Mouse (Mus musculus) MEL (cell line): ENCODE measurements around the gene Hist1h2be. TPM values are rescaled to one million over a fixed set of nuclear protein-coding genes. Genes with fewer than 3 reads are reported as not detected.
"Not testable (repeated sequence)": the region's sequence is repeated elsewhere in the genome, so short reads cannot be mapped to it uniquely, and the experiment has no call there.

Experiments
- DNase-seq: peaks from one replicate; pipeline ENCODE4 v3.0.0; 2011; ENCODE audit warnings: low read depth, low spot score
- H3K27ac ChIP-seq: 2 replicates; pipeline ENCODE4 v1.5.1; 2012; ENCODE audit warnings: low read depth, mild to moderate bottlenecking, control low read depth, low read length, moderate library complexity; ENCODE audit not compliant: control insufficient read depth
- H3K27me3 ChIP-seq, 2 experiments: fragments of 150-350 bp in 1 of 2; sonication (generic) in 1 of 2; 2 replicates each; pipeline ENCODE4 v1.6.1; 2012; ENCODE audit warnings: low read length in 2 of 2, mild to moderate bottlenecking in 2 of 2, improper control_type of control experiment in 1 of 2, moderate library complexity in 1 of 2; ENCODE audit not compliant: insufficient read depth in 2 of 2, control insufficient read depth in 1 of 2
- H3K36me3 ChIP-seq, 2 experiments: 2 replicates each; pipeline ENCODE4 v1.6.1; 2012 to 2014; ENCODE audit warnings: low read length in 2 of 2, improper control_type of control experiment in 1 of 2, inconsistent platforms in 1 of 2, mild to moderate bottlenecking in 1 of 2; ENCODE audit not compliant: insufficient read depth in 2 of 2, control insufficient read depth in 1 of 2
- H3K4me1 ChIP-seq, 2 experiments: fragments of 150-350 bp in 1 of 2; sonication (generic) in 1 of 2; 2 replicates each; pipeline ENCODE4 v1.6.1; 2012; ENCODE audit warnings: low read length in 2 of 2, improper control_type of control experiment in 1 of 2, mild to moderate bottlenecking in 1 of 2; ENCODE audit not compliant: insufficient read depth in 2 of 2, control insufficient read depth in 1 of 2
- H3K4me3 ChIP-seq, 2 experiments: fragments of 150-350 bp in 1 of 2; sonication (generic) in 1 of 2; 2 replicates each; pipeline ENCODE4 v1.5.1; 2012; ENCODE audit warnings: low read depth in 2 of 2, low read length in 2 of 2, mild to moderate bottlenecking in 2 of 2, moderate library complexity in 2 of 2, control low read depth in 1 of 2, improper control_type of control experiment in 1 of 2; ENCODE audit not compliant: control insufficient read depth in 1 of 2, insufficient read depth in 1 of 2
- H3K79me2 ChIP-seq: 2 replicates; pipeline ENCODE4 v1.6.1; 2012; ENCODE audit warnings: mild to moderate bottlenecking, low read length, moderate library complexity; ENCODE audit not compliant: control insufficient read depth, poor library complexity, insufficient read depth
- H3K9ac ChIP-seq: 2 replicates; pipeline ENCODE4 v1.6.1; 2012; ENCODE audit warnings: low read depth, mild to moderate bottlenecking, control low read depth, low read length, moderate library complexity; ENCODE audit not compliant: control insufficient read depth, poor library complexity, severe bottlenecking
- H3K9me3 ChIP-seq: fragments of 150-350 bp; sonication (generic); replicated peaks from 2 replicates; pipeline ENCODE4 v1.6.1; 2012; ENCODE audit warnings: mild to moderate bottlenecking, low read length, improper control_type of control experiment, moderate library complexity; ENCODE audit not compliant: insufficient read depth
- CHD1 ChIP-seq: IDR thresholded peaks from 2 replicates; pipeline ENCODE4 v1.6.1; 2012; ENCODE audit warnings: low read depth, mild to moderate bottlenecking, inconsistent platforms, low read length, improper control_type of control experiment
- CHD2 ChIP-seq: IDR thresholded peaks from 2 replicates; pipeline ENCODE4 v1.6.1; 2011; ENCODE audit warnings: low read length, improper control_type of control experiment
- E2F4 ChIP-seq: IDR thresholded peaks from 2 replicates; pipeline ENCODE4 v1.6.1; 2011; ENCODE audit warnings: low read depth, low read length, improper control_type of control experiment, borderline replicate concordance
- GATA1 ChIP-seq: IDR thresholded peaks from 2 replicates; pipeline ENCODE4 v1.6.1; 2011; ENCODE audit warnings: low read depth, low read length, improper control_type of control experiment
- JUND ChIP-seq: IDR thresholded peaks from 2 replicates; pipeline ENCODE4 v1.6.1; 2011; ENCODE audit warnings: low read depth, mild to moderate bottlenecking, improper control_type of control experiment, low read length
- KAT2A ChIP-seq: conservative IDR thresholded peaks from 2 replicates; pipeline ENCODE4 v1.6.1; 2012; ENCODE audit warnings: low read depth, low read length, improper control_type of control experiment, inconsistent platforms
- MAFK ChIP-seq: IDR thresholded peaks from 2 replicates; pipeline ENCODE4 v1.6.1; 2011; ENCODE audit warnings: low read depth, mild to moderate bottlenecking, low read length, improper control_type of control experiment, borderline replicate concordance
- MEF2A ChIP-seq: IDR thresholded peaks from 2 replicates; pipeline ENCODE4 v1.6.1; 2014; ENCODE audit warnings: low read depth, mild to moderate bottlenecking, inconsistent platforms, low read length, improper control_type of control experiment; ENCODE audit not compliant: poor library complexity, insufficient replicate concordance, severe bottlenecking; ENCODE audit errors: extremely low read depth
- POLR2A ChIP-seq, 2 experiments: IDR thresholded peaks; 2 replicates each; pipeline ENCODE4 v1.6.1; 2011 to 2012; ENCODE audit warnings: low read length in 2 of 2, mild to moderate bottlenecking in 2 of 2, control low read depth in 1 of 2, improper control_type of control experiment in 1 of 2, low read depth in 1 of 2, moderate library complexity in 1 of 2; ENCODE audit not compliant: control insufficient read depth in 1 of 2, insufficient read depth in 1 of 2, poor library complexity in 1 of 2
- POLR2AphosphoS5 ChIP-seq: IDR thresholded peaks from 2 replicates; pipeline ENCODE4 v1.6.1; 2012; ENCODE audit warnings: low read depth, borderline replicate concordance, mild to moderate bottlenecking, inconsistent platforms, low read length, moderate library complexity, mixed read lengths
- RCOR1 ChIP-seq: IDR thresholded peaks from 2 replicates; pipeline ENCODE4 v1.6.1; 2012; ENCODE audit warnings: low read depth, mild to moderate bottlenecking, inconsistent platforms, low read length, improper control_type of control experiment
- SMC3 ChIP-seq: IDR thresholded peaks from 2 replicates; pipeline ENCODE4 v1.6.1; 2011; ENCODE audit warnings: low read depth, low read length, improper control_type of control experiment
- TBP ChIP-seq: IDR thresholded peaks from 2 replicates; pipeline ENCODE4 v1.8.0; 2011; ENCODE audit warnings: low read depth, low read length, improper control_type of control experiment
- UBTF ChIP-seq: IDR thresholded peaks from 2 replicates; pipeline ENCODE4 v1.6.1; 2012; ENCODE audit warnings: low read depth, mild to moderate bottlenecking, inconsistent platforms, low read length, improper control_type of control experiment, moderate library complexity, borderline replicate concordance; ENCODE audit not compliant: insufficient read depth
- ZC3H11A ChIP-seq: IDR thresholded peaks from 2 replicates; pipeline ENCODE4 v1.6.1; 2012; ENCODE audit warnings: low read depth, mild to moderate bottlenecking, inconsistent platforms, low read length, improper control_type of control experiment
- ZNF384 ChIP-seq: IDR thresholded peaks from 2 replicates; pipeline ENCODE4 v1.6.1; 2012; ENCODE audit warnings: low read depth, mild to moderate bottlenecking, inconsistent platforms, low read length, improper control_type of control experiment
- polyA plus RNA-seq, 2 experiments: library from polyadenylated mRNA; stranded (reverse) in 1 of 2; unstranded in 1 of 2; fragments of >175 nt in 1 of 2; fragments of >200 nt in 1 of 2; gene quantifications; 2 replicates each; pipeline versions ENCODE4 v1.2.1 to v1.2.4; 2012; ENCODE audit warnings: low replicate concordance in 2 of 2, low read depth in 1 of 2; ENCODE audit not compliant: insufficient read length in 2 of 2, insufficient read depth in 1 of 2, missing spikeins in 1 of 2
- total RNA-seq: library from RNA; depleted of rRNA; stranded (reverse); fragments of 300-350 nt; gene quantifications from 2 replicates; pipeline ENCODE4 v1.2.3, GENCODE M21; 2012

The Hist1h2be gene
- total and polyA plus RNA-seq, 3 experiments: 0.49 to 237 TPM; not detected in 1

DNA sequence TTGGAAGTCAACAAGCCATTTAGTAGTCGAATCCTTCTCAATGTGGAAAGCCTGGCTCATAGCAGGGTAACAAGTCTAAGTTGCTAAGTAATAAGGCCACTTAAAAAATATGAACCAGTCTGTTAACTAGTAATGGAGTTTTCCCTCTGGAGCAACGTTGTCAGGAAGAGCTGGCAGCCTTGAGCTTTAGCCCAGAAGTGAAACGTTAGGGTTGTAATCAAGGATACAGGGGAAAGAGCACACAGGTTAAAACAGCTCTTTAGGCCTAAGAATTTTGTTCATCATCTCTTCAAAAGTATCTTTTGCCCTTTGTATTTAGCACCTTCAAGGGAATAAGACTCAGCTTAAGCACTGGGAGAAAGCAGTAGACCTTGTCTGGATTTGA, 70.2 kb downstream of the Hist1h2be start:
- TF ChIP-seq SMC3 (no peak), GATA1 (no peak), E2F4 (no peak), ZC3H11A (no peak), MEF2A (no peak), TBP (no peak; the same call in 1 of the 2 replicates), RCOR1 (no peak), KAT2A (no peak), MAFK (no peak), JUND (no peak), CHD1 (no peak), CHD2 (no peak), POLR2AphosphoS5 (no peak; the same call in 1 of the 2 replicates)
- Histone ChIP-seq H3K36me3 (peaks cover 0 to 49% of the 10 kb centered on the region in 2 experiments; a peak in 2 of 4 replicates), H3K79me2 (peaks cover 3% of the 10 kb centered on the region; the same call in 1 of the 2 replicates), H3K4me1 (peaks cover 0 to 16% of the 10 kb centered on the region in 2 experiments; a peak in 2 of 4 replicates), H3K9me3 (no peaks in the 10 kb centered on the region), H3K4me3 (peak overlapping the region; percentile 0 to 44), H3K9ac (peak overlapping the region; percentile 87), H3K27me3 (no peaks in the 10 kb centered on the region), H3K27ac (peak overlapping the region; percentile 100)
- peak; percentile 86 for DNase-seq

DNA sequence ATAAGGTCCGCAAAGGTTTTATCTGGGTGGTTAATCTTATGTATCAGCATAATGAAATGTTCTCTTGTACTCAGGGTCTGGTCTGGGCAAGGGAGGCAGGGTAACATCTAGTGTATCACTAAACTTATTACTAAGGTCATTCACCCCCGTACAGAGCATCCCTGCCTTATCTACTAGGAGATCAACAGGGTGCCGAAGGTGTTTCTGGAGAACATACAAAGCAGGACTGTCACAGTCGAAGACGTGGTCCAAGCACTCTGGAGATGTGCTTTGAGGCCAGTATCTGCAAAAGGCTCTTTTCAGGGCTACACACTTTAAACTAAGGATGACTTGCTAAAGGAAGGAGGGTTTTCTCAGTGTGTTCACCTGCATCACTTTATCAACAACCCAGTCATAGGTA, 74.2 kb downstream of the Hist1h2be start:
- Histone ChIP-seq H3K36me3 (peaks cover 0 to 28% of the 10 kb centered on the region in 2 experiments; a peak in 2 of 4 replicates), H3K9ac (no peak overlapping the region), H3K4me1 (peaks cover 0 to 9% of the 10 kb centered on the region in 2 experiments; a peak in 2 of 4 replicates), H3K27me3 (no peaks in the 10 kb centered on the region), H3K27ac (no peak overlapping the region), H3K79me2 (no peaks in the 10 kb centered on the region; the same call in 1 of the 2 replicates), H3K9me3 (no peaks in the 10 kb centered on the region), H3K4me3 (no peak overlapping the region)
- peak; percentile 62 for TF ChIP-seq GATA1
- TF ChIP-seq ZNF384: no peak
- no peak for DNase-seq

DNA sequence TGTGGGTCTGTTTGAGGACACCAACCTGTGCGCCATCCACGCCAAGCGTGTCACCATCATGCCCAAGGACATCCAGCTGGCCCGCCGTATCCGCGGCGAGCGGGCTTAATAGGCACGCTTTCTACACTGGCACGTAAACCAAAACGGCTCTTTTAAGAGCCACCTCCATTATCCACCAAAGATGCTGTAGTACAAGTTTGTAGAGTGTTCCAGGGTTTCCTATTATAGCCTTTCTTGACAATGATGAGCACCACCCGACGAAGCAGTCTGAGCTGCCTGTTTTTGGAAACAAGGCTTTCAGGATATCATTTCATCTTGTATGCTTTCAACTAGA, 76.2 kb downstream of the Hist1h2be start:
- not testable (repeated sequence) for H3K79me2 ChIP-seq, H3K27me3 ChIP-seq, H3K9me3 ChIP-seq, H3K4me1 ChIP-seq
- peaks cover 0 to 28% of the 10 kb centered on the region in 2 experiments; a peak in 2 of 4 replicates for H3K36me3 ChIP-seq
- peak in 1 of 2 experiments; percentile 80; a peak in 2 of 4 replicates for TF ChIP-seq POLR2A (IDR thresholded peaks at IDR 0.05; ENCODE audit: control insufficient read depth in 1 of 2, insufficient read depth in 1 of 2, low read depth in 1 of 2, low read length in 2 of 2, poor library complexity in 1 of 2)
- TF ChIP-seq UBTF: 0 out of 2 replicates have a peak, but pooled peaks have one; percentile 66
- H3K27ac ChIP-seq: peak overlapping the region; percentile 91
- peak; percentile 61 for DNase-seq
- peak overlapping the region in 1 of 2 experiments; percentile 50; a peak in 1 of 4 replicates for H3K4me3 ChIP-seq
- peak overlapping the region; percentile 75 for H3K9ac ChIP-seq
